Mouse (Mus musculus): ENCODE results near the gene Il1rap. TPM values are rescaled to one million over a fixed set of nuclear protein-coding genes. Genes with fewer than 3 reads are reported as not detected.

The Il1rap gene
- total RNA-seq, 2 experiments from 2014 or later: 4.6 to 5.2 TPM

DNA sequence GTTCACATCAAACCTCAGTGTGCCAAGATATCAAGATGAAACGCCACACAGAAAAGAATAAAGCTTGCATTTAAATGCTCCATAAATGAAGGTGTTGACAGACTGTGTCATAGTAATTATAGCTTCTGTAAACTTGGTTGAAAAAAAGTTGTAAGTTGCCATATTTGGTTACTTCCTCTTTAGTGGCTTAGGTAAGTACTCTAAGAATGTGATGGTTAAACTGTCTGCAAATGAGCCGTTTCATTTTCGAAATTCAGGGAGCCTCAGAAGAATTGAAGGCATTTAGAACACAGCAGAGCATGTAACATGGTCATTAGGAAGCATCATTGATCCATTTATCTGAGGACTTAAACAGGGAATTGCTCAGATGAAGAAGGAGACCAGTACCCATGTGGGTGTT, 146.6 kb downstream of the Il1rap start:
- no peak for DNase-seq

DNA sequence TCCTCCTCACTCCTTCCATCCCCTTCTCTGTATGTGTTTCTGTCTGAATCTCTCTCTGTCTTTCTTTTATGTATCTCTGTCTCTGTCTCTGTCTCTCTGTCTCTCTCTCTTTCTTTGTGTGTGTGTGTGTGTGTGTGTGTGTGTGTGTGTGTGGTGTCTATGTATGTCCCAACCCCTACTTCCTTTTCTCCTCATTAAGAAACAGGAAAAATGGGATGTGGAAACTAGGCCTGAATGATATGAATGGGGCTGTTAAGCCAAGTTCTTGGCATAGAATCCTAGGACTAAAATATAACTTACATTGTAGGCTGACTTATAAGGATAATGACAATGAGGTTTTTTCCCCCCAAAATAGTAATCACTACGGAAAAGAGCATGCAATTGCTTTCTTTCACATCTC, 149.4 kb downstream of the Il1rap start:
- DNase-seq: no peak

GRCm38 (mm10) chr16:26732566-26732965, 151.1 kb downstream of the Il1rap start:
- no peak for DNase-seq

GRCm38 (mm10) chr16:26755381-26756155, 174.1 kb downstream of the Il1rap start:
- DNase-seq: no peak

- no peak for DNase-seq
These were observed 194.5 kb downstream of the Il1rap start for GRCm38 (mm10) chr16:26775976-26776375.

DNA sequence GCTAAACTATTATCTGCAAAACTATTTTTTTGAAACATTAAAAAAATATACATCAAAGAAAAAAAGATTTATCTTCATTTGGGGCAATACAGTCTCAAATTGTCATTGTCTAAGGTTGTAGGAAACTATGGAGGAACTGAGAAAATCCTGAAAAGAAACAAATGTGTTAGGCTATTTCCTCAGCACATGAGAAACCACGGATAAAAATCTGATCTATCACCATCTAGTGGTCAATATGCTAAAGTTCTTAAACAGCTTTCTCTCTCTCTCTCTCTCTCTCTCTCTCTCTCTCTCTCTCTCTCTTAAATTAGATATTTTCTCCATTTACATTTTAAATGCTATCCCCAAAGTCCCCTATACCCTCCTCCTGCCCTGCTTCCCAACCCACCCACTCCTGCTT, 195.6 kb downstream of the Il1rap start:
- no peak for DNase-seq

Other genes with a start within 250 kb of the Il1rap start
- gene Cldn1, start 209.9 kb upstream of the Il1rap start, total RNA-seq (2021): under 1 TPM; 0.47 to 0.48 TPM
- not detected for gene Cldn16, start 118.6 kb upstream of the Il1rap start, total RNA-seq (2021)
- gene Tmem207, start 54.9 kb upstream of the Il1rap start, total RNA-seq (2021): not detected